Mouse (Mus musculus) bone marrow macrophage, adult 2 months (primary cell): ENCODE results near the gene Pip4p1.

ENCODE experiments used
- CTCF ChIP-seq: IDR thresholded peaks from 2 replicates; pipeline ENCODE4 v1.5.1; 2012; ENCODE audit warnings: low read depth, mild to moderate bottlenecking, low read length, moderate library complexity
- POLR2A ChIP-seq: IDR thresholded peaks from 2 replicates; pipeline ENCODE4 v1.6.1; 2012; ENCODE audit warnings: mild to moderate bottlenecking, low read depth, low read length, borderline replicate concordance

DNA sequence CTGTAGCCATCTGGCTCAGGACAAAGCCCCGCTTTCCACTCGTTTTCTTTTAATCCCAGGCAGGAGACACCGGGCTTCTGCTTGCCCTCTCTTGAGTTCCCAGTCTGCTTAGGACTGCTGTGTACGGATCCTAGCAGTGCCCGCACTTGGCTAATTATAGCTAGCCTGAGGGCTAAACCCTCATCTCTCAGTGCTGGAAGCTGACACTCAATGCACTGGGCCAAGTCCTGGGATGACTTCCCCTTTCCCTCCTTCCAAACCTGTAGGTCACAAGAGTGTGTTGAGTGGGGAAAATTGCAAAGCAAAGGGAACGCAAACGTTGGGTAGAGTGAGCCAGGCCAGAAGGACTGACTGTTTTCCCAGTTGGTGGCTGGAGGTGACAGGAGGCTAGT is 33.3 kb downstream of the Pip4p1 start, which contains the start of gene Klhl33:
- TF ChIP-seq CTCF (no peak), POLR2A (no peak)
